Mouse (Mus musculus) layer of hippocampus, adult 8-10 months (tissue): Measurements from ENCODE around the gene Klhl10. TPM values are rescaled to one million over a fixed set of nuclear protein-coding genes. Genes with fewer than 3 reads are reported as not detected.

Experiments used
- DNase-seq, 2 experiments: peaks; one replicate each; pipeline ENCODE4 v3.0.0; 2022; ENCODE audit warnings: low spot score in 2 of 2
- total RNA-seq, 4 experiments: library from RNA; stranded (reverse); gene quantifications; 2 replicates each; pipeline ENCODE4 v1.2.4; 2022

Klhl10 gene
- 1 to 10 TPM in 3 of 4 experiments, under 1 TPM in 1; 0.92 to 2.2 (median 1.4) TPM for total RNA-seq

GRCm38 (mm10) chr11:100441797-100442196, at the start of gene Klhl10, which contains the start of gene Nt5c3b:
Gene Klhl10, plus strand, starts transcription at chr11:100441917.
Gene Nt5c3b, minus strand, starts transcription at chr11:100441808.
- no peak for DNase-seq

- no peak for DNase-seq
Observed at GRCm38 (mm10) chr11:100392958-100393357, 48.8 kb upstream of the Klhl10 start.

GRCm38 (mm10) chr11:100393733-100394132, 48.0 kb upstream of the Klhl10 start:
- DNase-seq, result no peak

- no peak for DNase-seq
Observed at GRCm38 (mm10) chr11:100394353-100395074, 47.2 kb upstream of the Klhl10 start.

GRCm38 (mm10) chr11:100395200-100395599, 46.5 kb upstream of the Klhl10 start:
- no peak for DNase-seq

GRCm38 (mm10) chr11:100395861-100396631, 45.7 kb upstream of the Klhl10 start:
- DNase-seq, result no peak

- no peak for DNase-seq
Observed at GRCm38 (mm10) chr11:100396886-100397599, 44.7 kb upstream of the Klhl10 start.

- peak; percentile 100 for DNase-seq
Observed at GRCm38 (mm10) chr11:100397600-100398389, 43.9 kb upstream of the Klhl10 start, which contains the start of gene Jup. Gene Jup, minus strand, starts transcription at chr11:100397763.

- DNase-seq, result no peak
Observed at GRCm38 (mm10) chr11:100398517-100398916, 43.2 kb upstream of the Klhl10 start.

GRCm38 (mm10) chr11:100399320-100399719, 42.4 kb upstream of the Klhl10 start:
- no peak for DNase-seq

GRCm38 (mm10) chr11:100399727-100400538, 41.8 kb upstream of the Klhl10 start:
- no peak for DNase-seq

GRCm38 (mm10) chr11:100400842-100401241, 40.9 kb upstream of the Klhl10 start:
- DNase-seq, result no peak

GRCm38 (mm10) chr11:100402240-100402639, 39.5 kb upstream of the Klhl10 start:
- DNase-seq, result no peak

- DNase-seq, result no peak
Observed at GRCm38 (mm10) chr11:100402682-100403081, 39.0 kb upstream of the Klhl10 start.

- no peak for DNase-seq
Observed at GRCm38 (mm10) chr11:100403445-100404134, 38.1 kb upstream of the Klhl10 start.

- no peak for DNase-seq
Observed at GRCm38 (mm10) chr11:100404456-100405074, 37.2 kb upstream of the Klhl10 start.

- no peak for DNase-seq
Observed at GRCm38 (mm10) chr11:100406273-100406672, 35.4 kb upstream of the Klhl10 start.

- DNase-seq, result no peak
Observed at GRCm38 (mm10) chr11:100406995-100407705, 34.6 kb upstream of the Klhl10 start.
